Mouse (Mus musculus) ovary, adult 18-20 months (tissue): ENCODE measurements around the gene Ciapin1.
A peak's percentile ranks its signal among the peaks of the same experiment; 100 is the strongest.
"Not testable (repeated sequence)": the region's sequence is repeated elsewhere in the genome, so short reads cannot be mapped to it uniquely, and the experiment has no call there.

Experiments
- DNase-seq: peaks from one replicate; pipeline ENCODE4 v3.0.0; 2022; ENCODE audit warnings: low spot score, mixed read lengths

Gene Ciapin1

GRCm38 (mm10) chr8:94857011-94857345, 18.8 kb upstream of the Ciapin1 start:
- DNase-seq, result no peak

- DNase-seq, result not testable (repeated sequence)
Observed at GRCm38 (mm10) chr8:94854761-94855160, 16.6 kb upstream of the Ciapin1 start.

- no peak for DNase-seq
Observed at GRCm38 (mm10) chr8:94850049-94850448, 11.9 kb upstream of the Ciapin1 start.

- no peak for DNase-seq
Observed at GRCm38 (mm10) chr8:94841183-94841582, 3.0 kb upstream of the Ciapin1 start.

- DNase-seq, result peak; percentile 51
Observed at GRCm38 (mm10) chr8:94838600-94838999, 442 bp upstream of the Ciapin1 start.

GRCm38 (mm10) chr8:94836456-94837240, 1.5 kb downstream of the Ciapin1 start:
- DNase-seq, result no peak

GRCm38 (mm10) chr8:94835751-94836150, 2.4 kb downstream of the Ciapin1 start:
- DNase-seq, result not testable (repeated sequence)

- not testable (repeated sequence) for DNase-seq
Observed at GRCm38 (mm10) chr8:94833901-94834405, 4.2 kb downstream of the Ciapin1 start.

GRCm38 (mm10) chr8:94828284-94828683, 9.9 kb downstream of the Ciapin1 start:
- DNase-seq, result no peak

GRCm38 (mm10) chr8:94826210-94826609, 11.9 kb downstream of the Ciapin1 start:
- no peak for DNase-seq

GRCm38 (mm10) chr8:94825170-94825569, 13.0 kb downstream of the Ciapin1 start:
- DNase-seq, result no peak

- peak; percentile 28 for DNase-seq
Observed at GRCm38 (mm10) chr8:94822637-94823560, 15.3 kb downstream of the Ciapin1 start.

GRCm38 (mm10) chr8:94821381-94821780, 16.8 kb downstream of the Ciapin1 start:
- no peak for DNase-seq

- DNase-seq, result no peak
Observed at GRCm38 (mm10) chr8:94820553-94820952, 17.6 kb downstream of the Ciapin1 start.

- no peak for DNase-seq
Observed at GRCm38 (mm10) chr8:94819671-94820179, 18.4 kb downstream of the Ciapin1 start.

- no peak for DNase-seq
Observed at GRCm38 (mm10) chr8:94817933-94818332, 20.2 kb downstream of the Ciapin1 start.

- no peak for DNase-seq
Observed at GRCm38 (mm10) chr8:94814556-94814955, 23.6 kb downstream of the Ciapin1 start.

- DNase-seq, result peak; percentile 56
Observed at GRCm38 (mm10) chr8:94812645-94813098, 25.5 kb downstream of the Ciapin1 start.

GRCm38 (mm10) chr8:94811654-94812053, 26.5 kb downstream of the Ciapin1 start:
- peak; percentile 75 for DNase-seq

GRCm38 (mm10) chr8:94810855-94811254, 27.3 kb downstream of the Ciapin1 start:
- no peak for DNase-seq

GRCm38 (mm10) chr8:94810153-94810552, 28.0 kb downstream of the Ciapin1 start, which contains the start of gene Ccl17:
TSS of gene Ccl17 (plus strand) at chr8:94810453.
- DNase-seq, result no peak

- DNase-seq, result no peak
Observed at GRCm38 (mm10) chr8:94808372-94808771, 29.8 kb downstream of the Ciapin1 start.
